Mouse (Mus musculus) CD4-positive naive resting alpha-beta T cell, adult 76 days (primary cell): ENCODE measurements around the gene Ccnb1ip1. TPM values are rescaled to one million over a fixed set of nuclear protein-coding genes. Genes with fewer than 3 reads are reported as not detected.

ENCODE experiments used
- total RNA-seq: library from RNA; stranded (reverse); gene quantifications from one replicate; pipeline ENCODE4 v1.2.4, GENCODE M21; 2023

Ccnb1ip1 gene
- not detected for total RNA-seq

DNA sequence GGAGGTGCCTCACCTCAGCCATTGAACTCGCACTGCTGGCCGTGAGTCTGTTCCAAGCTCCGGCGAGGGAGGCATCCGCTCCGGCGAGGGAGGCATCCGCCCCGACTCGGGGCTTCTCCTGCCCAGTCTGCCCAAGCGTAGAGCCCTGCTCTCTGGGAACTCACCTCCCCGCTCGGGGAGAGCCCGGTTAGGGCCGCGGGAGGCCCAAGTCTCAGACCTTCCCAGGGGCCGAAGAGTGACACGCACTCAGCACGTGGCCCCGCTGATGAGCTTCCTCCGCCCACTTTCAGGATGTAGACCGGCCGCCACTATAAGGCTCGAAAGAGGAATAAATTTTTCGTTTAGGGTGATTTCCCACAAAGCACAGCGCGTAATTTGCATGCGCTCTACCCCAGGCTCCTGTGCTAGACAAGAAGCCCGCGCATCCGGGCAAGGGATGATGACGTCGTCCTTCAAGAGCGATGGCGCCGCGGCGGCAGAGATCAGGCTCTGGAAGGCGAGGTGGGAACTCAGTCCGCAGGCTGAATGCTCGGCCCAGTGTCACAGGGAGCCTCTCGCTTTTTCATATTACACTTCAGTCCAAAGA is at the start of gene Ccnb1ip1, which contains the start of gene Parp2:
Gene Ccnb1ip1 (minus strand): TSS at position 246 of the 586 bp plus-strand sequence.
Gene Parp2 (plus strand): TSS at position 355 of the 586 bp plus-strand sequence.

DNA sequence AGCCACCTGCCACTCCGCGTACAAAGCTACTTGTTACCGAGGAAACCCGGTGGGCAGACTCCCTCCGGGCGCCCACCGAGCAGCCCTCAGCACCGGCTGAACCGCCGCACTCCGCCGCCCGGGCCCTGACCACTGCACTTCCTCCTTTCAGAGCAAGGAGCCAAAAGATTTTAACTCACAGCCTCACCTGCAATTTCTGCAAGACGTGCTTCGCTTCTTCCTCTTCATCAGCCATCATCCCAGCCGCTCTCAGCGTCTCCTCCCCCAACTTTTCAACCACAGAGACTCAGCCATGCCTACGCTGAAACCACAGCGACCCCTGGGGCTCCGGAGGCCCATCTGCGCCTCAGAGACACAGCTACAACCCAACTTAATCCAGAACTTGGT is 22.3 kb downstream of the Ccnb1ip1 start, which contains the start of gene Ttc5:
Gene Ttc5 (minus strand): TSS at position 269 of the 387 bp plus-strand sequence.

DNA sequence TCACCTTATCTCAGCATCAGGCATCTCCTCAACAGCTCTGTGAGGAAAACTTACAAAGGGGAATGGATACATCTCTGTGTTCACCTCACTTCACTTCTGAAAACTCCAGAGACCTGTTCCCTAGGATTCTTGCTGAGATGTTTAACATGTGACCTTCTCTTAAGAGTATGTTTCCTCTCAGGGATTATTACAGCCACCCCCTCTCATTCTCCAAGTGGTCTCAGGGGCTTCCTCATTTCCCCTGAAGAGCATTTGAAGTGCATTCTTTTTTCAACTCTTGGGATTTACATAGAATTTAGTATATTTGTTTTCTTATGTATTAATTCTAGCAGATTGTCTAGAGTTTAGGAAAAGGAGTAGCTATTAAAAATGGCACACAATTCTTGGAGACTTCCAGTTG is 62.5 kb downstream of the Ccnb1ip1 start, which contains the start of gene Olfr749:
Gene Olfr749 (minus strand): TSS at position 101 of the 400 bp plus-strand sequence.

Other genes with a start within 250 kb of the Ccnb1ip1 start
- gene Olfr744, start 192.9 kb downstream of the Ccnb1ip1 start, total RNA-seq = not detected
- not detected for gene Olfr745, start 168.3 kb downstream of the Ccnb1ip1 start, total RNA-seq
- not detected for gene Olfr746, start 160.6 kb downstream of the Ccnb1ip1 start, total RNA-seq
- gene Olfr747, start 114.5 kb downstream of the Ccnb1ip1 start, total RNA-seq = not detected
- not detected for gene Olfr748, start 100.4 kb downstream of the Ccnb1ip1 start, total RNA-seq
- not detected for gene Olfr749, start 62.6 kb downstream of the Ccnb1ip1 start, total RNA-seq
- gene Ttc5, start 22.2 kb downstream of the Ccnb1ip1 start, total RNA-seq = 76.9 TPM
- gene Parp2, start 109 bp upstream of the Ccnb1ip1 start, total RNA-seq = 67.2 TPM
- 45.2 TPM for gene Tep1, start 62.8 kb upstream of the Ccnb1ip1 start, total RNA-seq
- gene Klhl33, start 89.8 kb upstream of the Ccnb1ip1 start, total RNA-seq = 0.41 TPM
- gene Osgep, start 117.2 kb upstream of the Ccnb1ip1 start, total RNA-seq = 36.9 TPM
- gene Apex1, start 117.2 kb upstream of the Ccnb1ip1 start, total RNA-seq = 43.1 TPM
- 122 TPM for gene Pip4p1, start 123.1 kb upstream of the Ccnb1ip1 start, total RNA-seq
- 21.6 TPM for gene Pnp, start 123.3 kb upstream of the Ccnb1ip1 start, total RNA-seq
- gene Gm49342, start 136.8 kb upstream of the Ccnb1ip1 start, total RNA-seq = 17.4 TPM
- 2.6 TPM for gene Pnp2, start 148.3 kb upstream of the Ccnb1ip1 start, total RNA-seq
- gene Rnase10, start 200.0 kb upstream of the Ccnb1ip1 start, total RNA-seq = not detected
- not detected for gene Rnase9, start 234.1 kb upstream of the Ccnb1ip1 start, total RNA-seq
- gene Rnase11, start 242.4 kb upstream of the Ccnb1ip1 start, total RNA-seq = not detected
- not detected for gene Rnase12, start 249.9 kb upstream of the Ccnb1ip1 start, total RNA-seq